Mouse (Mus musculus): ENCODE data around the gene Prmt8. TPM values are rescaled to one million over a fixed set of nuclear protein-coding genes. Genes with fewer than 3 reads are reported as not detected.
A peak's percentile ranks its signal among the peaks of the same experiment; 100 is the strongest.

Gene Prmt8
- polyA plus RNA-seq, 1 experiment: 2.1 TPM

DNA sequence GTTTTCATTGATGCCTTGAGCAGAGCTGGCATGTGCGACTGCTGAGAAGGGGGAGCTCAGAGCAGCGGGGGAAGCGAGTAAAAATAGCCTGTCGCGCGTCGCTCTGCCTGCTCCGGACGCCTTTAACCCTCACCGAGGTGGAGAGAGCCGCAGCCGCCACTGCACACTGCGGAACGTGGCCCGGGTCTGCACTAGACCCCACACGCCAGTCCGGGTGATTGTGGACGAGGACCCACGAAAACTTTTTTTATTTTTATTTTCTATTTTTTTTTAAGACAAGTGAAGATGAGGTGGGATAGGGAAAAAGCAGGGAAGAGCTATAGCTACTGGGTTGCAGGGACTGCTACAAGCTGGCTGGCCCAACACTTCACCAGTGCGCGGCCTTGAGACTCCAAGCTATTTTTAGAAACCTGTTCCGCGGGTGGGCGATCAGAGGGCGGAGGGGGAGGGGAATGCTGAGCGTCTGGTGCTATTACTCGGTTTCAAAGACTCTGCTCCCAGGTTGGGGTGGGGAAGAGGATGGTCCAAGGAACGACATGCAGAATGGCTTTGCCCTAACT lies 2.6 kb downstream of the Prmt8 start:
- no peak for TF ChIP-seq CTCF (IDR thresholded peaks at IDR 0.05; ENCODE audit: insufficient read depth, low read length)
- no peak for TF ChIP-seq POLR2A (IDR thresholded peaks at IDR 0.05; ENCODE audit: borderline replicate concordance, extremely low read depth, low read depth, low read length)
- WGBS: 2% methylated on average over 28 of the region's 28 CpGs
- Histone ChIP-seq H3K4me3 (replicated peaks; ENCODE audit: extremely low read depth, low read depth, low read length) (peak overlapping the region; percentile 28), H3K4me1 (ENCODE audit: control insufficient read depth, insufficient read depth, low read length) (no peaks in the 10 kb centered on the region)
- DNase-seq: no peak

DNA sequence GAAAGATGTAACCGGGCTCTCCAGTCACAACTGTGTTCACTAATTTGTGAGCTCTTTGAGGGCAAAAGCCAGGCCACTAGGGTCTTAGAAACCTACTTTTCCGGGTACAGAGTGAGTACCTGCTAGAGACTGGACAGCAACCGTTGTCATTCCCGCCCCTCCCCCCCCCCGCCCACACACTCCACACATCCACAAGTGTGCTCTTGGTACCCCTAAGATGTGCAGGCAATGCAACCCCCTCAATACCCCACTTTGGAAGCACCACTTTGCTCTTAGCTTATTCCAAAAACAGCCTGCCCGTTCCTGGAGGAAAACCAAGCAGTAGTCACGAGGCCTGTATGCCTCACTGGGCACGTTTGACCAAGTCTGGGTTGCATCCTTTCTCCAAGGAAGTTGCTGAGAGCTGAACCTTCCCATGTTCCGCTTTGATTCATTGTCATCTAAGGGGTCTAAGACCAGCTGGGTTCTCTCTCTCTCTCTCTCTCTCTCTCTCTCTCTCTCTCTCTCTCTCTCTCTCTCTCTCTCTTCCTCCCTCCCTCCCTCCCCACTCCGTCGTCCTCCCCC lies 3.1 kb downstream of the Prmt8 start:
- TF ChIP-seq POLR2A (IDR thresholded peaks at IDR 0.05; ENCODE audit: borderline replicate concordance, extremely low read depth, low read depth, low read length): no peak
- WGBS: 10% methylated on average over 9 of the region's 11 CpGs
- DNase-seq: no peak
- Histone ChIP-seq H3K4me1 (ENCODE audit: control insufficient read depth, insufficient read depth, low read length) (no peaks in the 10 kb centered on the region), H3K4me3 (replicated peaks; ENCODE audit: extremely low read depth, low read depth, low read length) (no peak overlapping the region)

DNA sequence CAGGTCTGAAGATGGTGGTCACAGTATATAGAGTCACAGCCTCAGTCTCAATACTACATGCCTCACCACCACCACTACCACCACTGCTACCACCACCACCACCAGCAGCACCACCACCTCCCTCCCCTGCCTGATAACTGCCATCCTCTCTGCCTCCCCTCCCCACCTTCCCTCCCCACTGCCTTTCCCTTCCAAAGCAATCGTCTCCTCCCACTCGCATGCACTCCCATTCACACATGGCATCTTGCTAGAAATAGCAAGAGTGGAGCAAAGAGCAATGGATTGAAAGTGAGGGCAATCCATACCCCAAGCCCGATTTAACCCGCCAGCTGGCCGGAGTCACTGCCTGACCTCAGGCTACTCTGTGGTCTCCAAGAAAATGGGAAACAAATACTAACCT lies 3.7 kb downstream of the Prmt8 start:
- Histone ChIP-seq H3K4me3 (replicated peaks; ENCODE audit: extremely low read depth, low read depth, low read length) (no peak overlapping the region), H3K4me1 (ENCODE audit: control insufficient read depth, insufficient read depth, low read length) (no peaks in the 10 kb centered on the region)
- DNase-seq: no peak
- TF ChIP-seq POLR2A (IDR thresholded peaks at IDR 0.05; ENCODE audit: borderline replicate concordance, extremely low read depth, low read depth, low read length) (no peak), CTCF (IDR thresholded peaks at IDR 0.05; ENCODE audit: insufficient read depth, low read length) (no peak)
- 38% methylated on average over 5 of the region's 5 CpGs for WGBS

DNA sequence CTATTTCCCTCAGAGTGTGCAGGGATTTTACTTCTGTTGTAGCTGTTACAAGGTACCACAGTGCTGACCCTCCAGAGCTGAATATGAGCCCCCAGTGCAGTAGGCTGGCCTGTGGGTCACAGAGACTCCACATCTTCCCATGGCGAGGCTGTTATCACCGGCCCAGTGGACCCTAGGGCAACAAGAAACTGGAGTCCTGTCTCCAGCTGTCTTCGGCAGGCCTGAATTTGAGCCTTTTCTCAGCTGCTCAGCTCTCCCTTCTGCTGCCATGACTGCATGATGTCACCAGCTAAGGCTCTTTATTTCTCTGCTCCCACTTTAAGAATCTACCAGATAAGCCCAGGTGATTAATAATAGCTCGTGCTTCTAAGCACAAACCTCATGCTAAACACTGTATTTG lies 11.0 kb downstream of the Prmt8 start:
- TF ChIP-seq POLR2A (IDR thresholded peaks at IDR 0.05; ENCODE audit: borderline replicate concordance, extremely low read depth, low read depth, low read length) (no peak), CTCF (IDR thresholded peaks at IDR 0.05; ENCODE audit: insufficient read depth, low read length) (no peak)
- no peaks in the 10 kb centered on the region for H3K4me1 ChIP-seq (ENCODE audit: control insufficient read depth, insufficient read depth, low read length)
- H3K4me3 ChIP-seq (replicated peaks; ENCODE audit: extremely low read depth, low read depth, low read length): no peak overlapping the region
- DNase-seq: no peak
- WGBS: 54% methylated on average over 4 of the region's 4 CpGs

DNA sequence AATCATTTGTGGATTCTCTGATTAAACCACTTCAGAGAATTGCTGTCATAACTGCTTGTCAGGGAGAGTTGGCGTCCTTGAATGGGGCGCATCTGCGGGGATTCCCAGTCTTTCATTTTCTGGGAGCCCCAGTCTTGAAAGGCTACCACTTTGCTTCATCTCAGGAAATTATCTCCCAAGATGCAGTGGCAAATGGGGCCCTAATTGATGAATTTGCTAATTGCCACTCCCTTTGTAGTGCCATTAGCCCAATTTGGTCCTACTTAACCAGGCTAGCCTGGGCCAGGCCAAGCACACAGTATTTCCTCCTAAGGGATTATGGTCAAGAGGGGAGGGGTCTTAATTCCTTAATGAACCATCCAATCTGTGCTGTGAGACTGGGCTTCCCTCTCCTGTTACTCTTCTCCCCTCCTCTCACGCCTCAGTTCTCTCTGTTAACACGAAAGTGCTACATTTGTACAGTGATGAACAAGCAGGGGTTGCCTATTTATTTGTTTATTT lies 11.6 kb downstream of the Prmt8 start:
- no peak for DNase-seq
- no peaks in the 10 kb centered on the region for H3K4me1 ChIP-seq (ENCODE audit: control insufficient read depth, insufficient read depth, low read length)
- H3K4me3 ChIP-seq (replicated peaks; ENCODE audit: extremely low read depth, low read depth, low read length): no peak overlapping the region
- TF ChIP-seq POLR2A (IDR thresholded peaks at IDR 0.05; ENCODE audit: borderline replicate concordance, extremely low read depth, low read depth, low read length): no peak
- TF ChIP-seq CTCF (IDR thresholded peaks at IDR 0.05; ENCODE audit: insufficient read depth, low read length): no peak
- 87% methylated on average over 5 of the region's 5 CpGs for WGBS

DNA sequence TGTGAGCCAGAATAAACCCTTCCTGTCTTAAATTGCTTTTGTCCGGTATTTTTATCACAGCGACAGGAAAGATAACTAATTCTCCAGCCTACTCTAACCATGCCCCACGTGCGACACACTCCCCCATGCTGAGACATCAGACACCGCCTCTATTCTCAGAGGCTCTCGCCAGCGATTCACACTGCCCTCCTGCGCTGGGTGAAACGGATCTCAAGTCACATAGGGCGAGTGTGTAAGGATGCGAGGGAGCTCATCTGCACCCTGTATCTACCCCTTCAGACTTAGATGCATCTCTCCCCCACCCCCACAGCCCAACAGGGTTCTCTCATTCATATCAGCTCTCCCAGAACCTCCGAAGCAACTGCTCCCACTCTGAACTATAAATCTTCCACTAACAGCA lies 12.4 kb downstream of the Prmt8 start:
- Histone ChIP-seq H3K4me1 (ENCODE audit: control insufficient read depth, insufficient read depth, low read length) (no peaks in the 10 kb centered on the region), H3K4me3 (replicated peaks; ENCODE audit: extremely low read depth, low read depth, low read length) (no peak overlapping the region)
- TF ChIP-seq CTCF (IDR thresholded peaks at IDR 0.05; ENCODE audit: insufficient read depth, low read length) (no peak), POLR2A (IDR thresholded peaks at IDR 0.05; ENCODE audit: borderline replicate concordance, extremely low read depth, low read depth, low read length) (no peak)
- 49% methylated on average over 12 of the region's 12 CpGs for WGBS
- DNase-seq: no peak

DNA sequence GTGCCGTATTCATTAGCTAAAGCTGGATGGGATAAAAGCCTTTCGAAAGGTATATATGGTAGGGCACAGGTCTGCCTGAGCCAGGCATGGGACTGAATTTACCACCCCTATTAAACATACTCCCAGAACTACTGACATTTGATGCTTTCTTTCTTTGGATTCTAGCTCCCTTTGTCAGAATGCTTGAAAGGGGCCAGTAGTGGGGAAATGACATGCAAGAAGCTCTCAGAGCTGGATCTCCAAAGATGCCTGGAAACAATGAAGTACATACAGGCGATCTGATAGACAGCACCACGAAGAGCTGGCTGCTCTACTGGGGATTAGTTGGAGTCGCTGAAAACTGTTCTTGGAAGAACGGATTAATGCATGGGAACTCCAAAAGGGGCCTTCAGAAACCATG lies 16.0 kb downstream of the Prmt8 start:
- TF ChIP-seq CTCF (IDR thresholded peaks at IDR 0.05; ENCODE audit: insufficient read depth, low read length) (no peak), POLR2A (IDR thresholded peaks at IDR 0.05; ENCODE audit: borderline replicate concordance, extremely low read depth, low read depth, low read length) (no peak)
- 77% methylated on average over 6 of the region's 6 CpGs for WGBS
- Histone ChIP-seq H3K4me1 (ENCODE audit: control insufficient read depth, insufficient read depth, low read length) (no peaks in the 10 kb centered on the region), H3K4me3 (replicated peaks; ENCODE audit: extremely low read depth, low read depth, low read length) (no peak overlapping the region)
- no peak for DNase-seq

DNA sequence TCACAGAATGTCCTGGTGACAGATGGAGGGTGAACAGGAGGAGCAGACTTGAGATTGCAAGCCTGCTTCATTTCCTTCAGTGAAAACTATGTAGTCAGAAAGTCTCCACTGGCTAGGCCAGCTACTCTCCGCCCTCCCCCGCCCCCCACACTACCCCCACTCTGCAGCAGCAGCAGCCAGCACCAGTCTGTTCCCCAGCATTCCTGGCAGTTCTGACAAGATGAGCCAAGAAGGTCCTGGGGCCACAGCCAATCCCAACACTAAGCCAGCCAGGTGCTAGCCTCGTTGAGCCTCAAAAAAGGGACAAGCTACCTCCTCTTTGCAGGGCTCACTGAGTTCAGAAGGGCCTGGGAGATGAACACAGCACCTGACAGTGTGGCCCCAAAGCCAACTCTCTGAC lies 16.6 kb downstream of the Prmt8 start:
- TF ChIP-seq POLR2A (IDR thresholded peaks at IDR 0.05; ENCODE audit: borderline replicate concordance, extremely low read depth, low read depth, low read length) (no peak), CTCF (IDR thresholded peaks at IDR 0.05; ENCODE audit: insufficient read depth, low read length) (no peak)
- no peak for DNase-seq
- 46% methylated on average over 3 of the region's 3 CpGs for WGBS
- no peaks in the 10 kb centered on the region for H3K4me1 ChIP-seq (ENCODE audit: control insufficient read depth, insufficient read depth, low read length)
- no peak overlapping the region for H3K4me3 ChIP-seq (replicated peaks; ENCODE audit: extremely low read depth, low read depth, low read length)

DNA sequence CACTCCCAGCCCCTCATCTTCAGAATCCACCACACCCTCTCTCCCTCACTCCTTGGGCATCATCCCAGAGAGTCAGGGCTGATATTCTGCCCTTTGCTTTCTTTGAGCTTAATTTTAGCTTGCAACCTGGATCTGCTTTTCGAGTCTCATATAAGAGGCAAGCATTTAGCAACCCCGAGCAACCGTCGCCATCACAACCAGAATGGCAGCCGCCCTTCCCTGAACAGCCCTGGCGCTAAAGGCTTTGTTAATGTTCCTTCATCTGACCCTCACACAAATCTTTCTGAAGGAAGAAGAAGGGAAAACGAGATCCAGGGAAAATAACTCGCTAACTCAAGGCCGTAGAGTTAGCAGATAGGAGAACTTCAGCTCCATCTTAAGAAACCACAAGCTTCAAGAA lies 17.8 kb downstream of the Prmt8 start:
- Histone ChIP-seq H3K4me1 (ENCODE audit: control insufficient read depth, insufficient read depth, low read length) (no peaks in the 10 kb centered on the region), H3K4me3 (replicated peaks; ENCODE audit: extremely low read depth, low read depth, low read length) (no peak overlapping the region)
- WGBS: 86% methylated on average over 9 of the region's 9 CpGs
- no peak for DNase-seq
- no peak for TF ChIP-seq CTCF (IDR thresholded peaks at IDR 0.05; ENCODE audit: insufficient read depth, low read length)
- no peak for TF ChIP-seq POLR2A (IDR thresholded peaks at IDR 0.05; ENCODE audit: borderline replicate concordance, extremely low read depth, low read depth, low read length)

DNA sequence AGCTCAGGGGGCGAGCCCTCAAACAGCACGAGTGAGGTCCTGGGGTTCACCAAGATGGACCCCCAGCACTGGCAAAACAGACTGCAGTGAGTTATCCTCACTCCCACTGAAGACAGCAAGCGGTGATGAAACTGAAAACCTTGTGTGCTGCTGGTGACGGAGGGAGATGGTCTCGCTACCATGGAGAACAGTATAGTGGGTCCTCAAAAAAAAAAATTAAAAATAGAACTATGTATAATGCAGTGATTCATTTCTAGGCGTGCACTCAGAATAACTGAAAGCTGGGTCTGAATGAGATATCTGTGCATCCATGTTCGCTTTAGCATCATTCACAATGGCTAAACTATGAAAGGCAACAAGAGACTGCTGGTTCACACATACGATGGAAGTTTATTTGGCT lies 20.5 kb downstream of the Prmt8 start:
- no peak overlapping the region for H3K4me3 ChIP-seq (replicated peaks; ENCODE audit: extremely low read depth, low read depth, low read length)
- WGBS: 81% methylated on average over 8 of the region's 8 CpGs
- no peak for DNase-seq
- TF ChIP-seq POLR2A (IDR thresholded peaks at IDR 0.05; ENCODE audit: borderline replicate concordance, extremely low read depth, low read depth, low read length): no peak
- TF ChIP-seq CTCF (IDR thresholded peaks at IDR 0.05; ENCODE audit: insufficient read depth, low read length): no peak
- no peaks in the 10 kb centered on the region for H3K4me1 ChIP-seq (ENCODE audit: control insufficient read depth, insufficient read depth, low read length)

All from lung, adult 2 months (tissue).